Mouse (Mus musculus) lung, postnatal 0 days (tissue): ENCODE measurements around the gene Elp5.

Source experiments
- CTCF ChIP-seq: IDR thresholded peaks from 2 replicates; pipeline ENCODE4 v1.5.1; 2016; ENCODE audit warnings: antibody characterized with exemption, mild to moderate bottlenecking
- EP300 ChIP-seq: IDR thresholded peaks from 2 replicates; pipeline ENCODE4 v1.6.1; 2016; ENCODE audit warnings: antibody characterized with exemption, mild to moderate bottlenecking, control low read depth

DNA sequence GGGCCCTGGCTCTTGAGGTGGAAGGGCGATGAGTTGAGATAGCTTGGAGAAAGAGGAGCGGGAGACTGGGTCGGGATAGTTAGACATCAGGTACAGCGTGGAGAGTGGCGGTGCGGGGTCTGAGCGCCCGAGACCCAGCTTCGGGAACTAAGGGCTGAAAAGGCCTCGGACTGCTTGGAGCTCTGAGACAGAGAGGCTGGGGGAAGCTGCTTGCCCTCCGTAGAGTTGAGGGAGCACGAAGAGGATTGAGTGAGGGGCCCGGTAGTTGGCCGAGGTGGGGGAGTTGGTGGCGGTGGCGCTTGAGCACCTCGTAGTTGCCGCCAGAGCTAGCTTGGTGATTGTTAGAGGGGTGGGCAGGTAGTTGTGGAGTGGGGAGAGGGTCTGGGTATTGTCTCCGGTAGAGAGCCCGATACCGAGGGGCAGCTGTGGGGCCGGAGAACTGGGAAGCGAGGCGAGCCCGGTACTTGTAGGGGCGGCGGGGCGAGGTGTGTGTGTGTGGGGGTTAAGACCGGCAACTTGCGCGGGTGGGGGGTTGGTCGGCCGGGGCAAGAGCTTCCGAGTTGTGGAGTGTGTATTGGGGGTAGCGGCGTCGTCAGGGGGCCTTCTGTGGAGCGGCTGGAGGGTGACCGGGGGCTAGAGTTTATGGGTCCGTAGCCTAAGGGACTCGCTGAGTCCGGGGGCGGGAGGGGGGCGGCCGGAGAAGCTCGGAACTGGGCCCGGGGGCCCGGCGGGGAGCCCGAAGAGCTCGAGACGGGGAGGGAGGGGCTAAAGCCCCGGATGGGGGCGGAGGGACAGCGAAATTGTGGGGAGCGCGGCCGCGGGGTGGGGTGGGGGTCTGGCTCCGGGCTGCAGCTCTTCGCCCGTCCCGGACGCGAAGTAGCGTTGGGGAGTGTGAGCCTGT, 14.1 kb upstream of the Elp5 start:
- TF ChIP-seq CTCF (no peak), EP300 (no peak)
